Mouse (Mus musculus): ENCODE measurements around the gene Zfp945.
"Not testable (repeated sequence)": the region's sequence is repeated elsewhere in the genome, so short reads cannot be mapped to it uniquely, and the experiment has no call there.

The Zfp945 gene

DNA sequence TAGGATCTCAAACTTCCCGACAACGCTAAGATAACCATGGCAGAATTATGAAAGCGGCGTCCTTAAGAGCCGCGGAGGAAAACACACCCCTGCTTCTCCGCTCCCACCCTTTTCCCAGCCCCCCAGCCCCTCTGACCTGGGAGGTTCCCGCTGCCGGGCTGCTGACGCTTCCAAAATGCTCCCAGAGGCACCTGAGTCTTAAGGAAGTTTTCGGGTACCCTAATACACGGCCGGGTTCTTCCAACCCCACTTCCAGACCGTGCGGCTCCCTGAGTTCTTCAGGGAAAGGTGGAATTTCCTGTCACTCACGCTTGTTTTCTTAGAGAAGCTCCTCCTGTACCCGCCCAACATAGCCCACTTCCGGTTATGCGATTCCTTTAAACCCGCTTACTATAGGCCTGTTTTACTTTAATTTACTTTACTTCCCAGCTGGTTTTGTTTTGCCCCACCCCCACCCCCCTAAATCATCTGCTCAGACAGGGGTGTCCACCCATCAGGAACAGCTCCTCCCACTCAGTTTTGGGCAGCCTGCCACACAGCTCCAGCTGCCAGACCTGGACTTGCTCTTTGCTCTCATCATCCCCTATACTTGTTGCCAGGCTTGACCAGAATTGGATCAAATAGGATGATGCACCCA is at the start of gene Zfp945:
Gene Zfp945 (minus strand): TSS at position 290 of the 637 bp plus-strand sequence.
- peak; percentile 40 for DNase-seq (ENCODE audit: low read depth)

- no peak for DNase-seq (ENCODE audit: low read depth)
These were observed 21.4 kb upstream of the Zfp945 start for GRCm38 (mm10) chr17:22888302-22888701.

- DNase-seq (ENCODE audit: low read depth): peak; percentile 20
These were observed 17.2 kb upstream of the Zfp945 start for GRCm38 (mm10) chr17:22884059-22884698.

DNA sequence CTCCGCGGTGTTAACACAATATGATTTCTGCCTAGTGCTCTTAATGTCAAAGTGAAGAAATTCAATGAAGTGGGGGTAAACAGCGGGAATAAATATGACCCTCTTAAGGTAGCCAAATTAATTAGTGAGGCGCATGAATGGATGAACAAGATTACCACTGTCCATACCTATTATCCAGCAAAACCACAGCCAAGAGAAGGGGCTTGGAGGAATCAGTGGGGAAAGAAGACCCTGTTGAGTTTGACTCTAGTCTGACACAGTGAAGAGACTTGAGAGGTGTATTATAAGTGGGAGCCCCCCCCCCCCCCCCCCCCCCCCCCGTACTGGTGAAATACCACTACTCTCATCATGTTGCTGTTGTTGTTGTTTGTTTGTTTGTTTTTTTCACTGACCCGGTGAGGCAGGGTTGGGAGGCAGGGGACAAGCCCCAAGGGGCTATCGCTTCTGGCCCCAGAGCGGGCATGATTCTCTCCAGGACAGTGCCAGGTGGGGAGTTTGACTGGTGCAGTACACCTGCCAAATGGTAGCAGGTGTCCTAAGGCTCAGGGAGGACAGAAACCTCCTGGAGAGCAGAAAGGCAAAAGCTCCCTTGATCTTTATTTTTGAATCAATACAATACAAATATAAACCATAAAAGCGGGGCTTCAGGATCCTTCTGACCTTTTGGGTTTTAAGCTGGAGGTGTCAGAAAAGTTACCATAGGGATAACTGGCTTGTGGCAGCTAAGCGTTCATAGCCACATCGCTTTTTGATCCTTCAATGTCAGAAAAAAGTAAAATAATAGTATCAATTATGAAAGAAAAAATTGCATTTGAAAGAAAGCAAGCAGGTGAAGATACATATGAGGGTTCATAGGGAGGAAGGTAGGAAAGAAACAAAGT is 10.7 kb upstream of the Zfp945 start:
- no peak for DNase-seq (ENCODE audit: low read depth)

DNA sequence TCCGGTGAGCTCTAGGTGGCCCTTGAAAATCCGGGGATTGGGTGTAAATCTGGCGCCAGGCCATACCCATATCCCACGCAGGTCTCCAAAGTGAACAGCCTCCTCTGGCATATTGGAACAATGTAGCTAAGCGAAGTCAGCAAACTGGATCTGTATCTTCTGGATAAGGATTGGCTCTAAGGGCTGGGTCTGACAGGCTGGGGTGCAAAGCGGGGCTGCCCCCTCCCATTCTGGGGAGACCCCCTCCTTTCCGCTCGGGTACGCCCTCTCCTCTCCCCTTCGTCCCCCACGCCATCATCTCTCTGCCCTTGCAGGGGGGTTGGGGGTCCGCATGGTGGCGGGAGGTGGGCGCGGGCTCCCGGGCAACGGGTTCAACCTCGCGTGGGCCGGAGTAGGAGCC is 9.4 kb upstream of the Zfp945 start:
- DNase-seq (ENCODE audit: low read depth): no peak

GRCm38 (mm10) chr17:22875549-22875948 is 8.6 kb upstream of the Zfp945 start:
- not testable (repeated sequence) for DNase-seq (ENCODE audit: low read depth)

GRCm38 (mm10) chr17:22866421-22866844 is 501 bp downstream of the Zfp945 start:
- peak; percentile 31 for DNase-seq (ENCODE audit: low read depth)

GRCm38 (mm10) chr17:22821166-22821565 is 45.8 kb downstream of the Zfp945 start:
- DNase-seq (ENCODE audit: low read depth): no peak

GRCm38 (mm10) chr17:22818199-22818595 is 48.7 kb downstream of the Zfp945 start:
- DNase-seq (ENCODE audit: low read depth): no peak

- peak; percentile 65 for DNase-seq (ENCODE audit: low read depth)
These were observed 49.3 kb downstream of the Zfp945 start for GRCm38 (mm10) chr17:22817471-22818198.

DNA sequence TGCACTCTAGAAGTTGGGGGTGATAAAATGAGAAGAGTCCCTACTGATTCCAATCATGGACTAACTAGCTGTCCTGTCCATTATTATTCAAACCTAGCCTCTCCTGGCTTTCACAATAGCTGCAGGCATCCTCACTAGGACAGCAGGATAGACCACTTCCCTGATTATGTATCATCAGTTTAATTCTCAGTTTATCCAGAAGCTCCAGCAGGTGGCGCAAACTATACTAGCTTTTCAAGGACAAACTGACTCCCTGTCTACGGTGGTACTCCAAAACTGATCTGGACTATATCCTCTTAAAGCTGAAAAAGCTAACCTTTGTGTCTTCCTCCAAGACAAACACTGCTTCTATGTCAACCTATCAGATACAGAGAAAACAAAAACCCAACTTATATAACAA is 67.2 kb downstream of the Zfp945 start:
- DNase-seq (ENCODE audit: low read depth): no peak
